Mouse (Mus musculus): Measurements from ENCODE around the gene 4930404N11Rik. TPM values are rescaled to one million over a fixed set of nuclear protein-coding genes. Genes with fewer than 3 reads are reported as not detected.

4930404N11Rik gene
- polyA plus RNA-seq, 1 experiment from 2014 or later, result 1.1 TPM

- Histone ChIP-seq H3K27ac (replicated peaks) (peak overlapping the region; percentile 39; the same call in 1 of the 2 replicates), H3K27me3 (replicated peaks) (no peaks in the 10 kb centered on the region), H3K4me2 (peak overlapping the region; percentile 66), H3K4me1 (peaks cover 47% of the 10 kb centered on the region), H3K36me3 (peaks cover 18% of the 10 kb centered on the region), H3K9ac (peak overlapping the region; percentile 52), H3K4me3 (0 out of 2 replicates have a peak overlapping the region, but pooled peaks have one; percentile 4), H3K9me3 (no peaks in the 10 kb centered on the region)
- WGBS, result 15% methylated on average over 9 of the region's 9 CpGs
- no peak for ATAC-seq (ENCODE audit: extremely low read depth, insufficient number of reproducible peaks, low FRiP score, low TSS enrichment)
Observed at GRCm38 (mm10) chr10:81351678-81352291, 13.8 kb downstream of the 4930404N11Rik start.

- peak within 1 kb of the TSS; percentile 88 for H3K27ac ChIP-seq (replicated peaks)
- ATAC-seq (ENCODE audit: extremely low read depth, insufficient number of reproducible peaks, low FRiP score, low TSS enrichment), result peak; percentile 91
- no peaks in the 10 kb centered on the region for H3K9me3 ChIP-seq
- H3K4me2 ChIP-seq, result peak within 1 kb of the TSS; percentile 92
- H3K9ac ChIP-seq, result peak within 1 kb of the TSS; percentile 97
- H3K4me1 ChIP-seq, result peaks cover 49% of the 10 kb centered on the region
- peaks cover 6% of the 10 kb centered on the region; the same call in 1 of the 2 replicates for H3K27me3 ChIP-seq (replicated peaks)
- H3K4me3 ChIP-seq, result peak within 1 kb of the TSS; percentile 86
- WGBS, result under 1% methylated on average over 54 of the region's 54 CpGs
- H3K36me3 ChIP-seq, result peaks cover 29% of the 10 kb centered on the region
Observed at GRCm38 (mm10) chr10:81350351-81351063, 15.1 kb downstream of the 4930404N11Rik start, which contains the start of gene Hmg20b. Hmg20b (minus strand) TSS chr10:81350480.

- no peak for ATAC-seq (ENCODE audit: extremely low read depth, insufficient number of reproducible peaks, low FRiP score, low TSS enrichment)
- Histone ChIP-seq H3K9me3 (no peaks in the 10 kb centered on the region), H3K4me2 (peak overlapping the region; percentile 92), H3K27me3 (replicated peaks) (peaks cover 11% of the 10 kb centered on the region), H3K9ac (peak overlapping the region; percentile 97), H3K36me3 (peaks cover 34% of the 10 kb centered on the region), H3K27ac (replicated peaks) (peak overlapping the region; percentile 88), H3K4me3 (peak overlapping the region; percentile 86), H3K4me1 (peaks cover 51% of the 10 kb centered on the region)
- WGBS, result 2% methylated on average over 29 of the region's 29 CpGs
Observed at GRCm38 (mm10) chr10:81349961-81350350, 15.7 kb downstream of the 4930404N11Rik start.

GRCm38 (mm10) chr10:81349146-81349545 lies 16.5 kb downstream of the 4930404N11Rik start:
- peak overlapping the region; percentile 92 for H3K4me2 ChIP-seq
- H3K9ac ChIP-seq, result peak overlapping the region; percentile 97
- WGBS, result 10% methylated on average over 12 of the region's 12 CpGs
- peak overlapping the region; percentile 88 for H3K27ac ChIP-seq (replicated peaks)
- H3K4me1 ChIP-seq, result peaks cover 57% of the 10 kb centered on the region
- H3K9me3 ChIP-seq, result no peaks in the 10 kb centered on the region
- peaks cover 18% of the 10 kb centered on the region for H3K27me3 ChIP-seq (replicated peaks)
- peak overlapping the region; percentile 86 for H3K4me3 ChIP-seq
- H3K36me3 ChIP-seq, result peaks cover 34% of the 10 kb centered on the region
- ATAC-seq (ENCODE audit: extremely low read depth, insufficient number of reproducible peaks, low FRiP score, low TSS enrichment), result no peak

GRCm38 (mm10) chr10:81346453-81347067 lies 19.1 kb downstream of the 4930404N11Rik start:
- Histone ChIP-seq H3K27me3 (replicated peaks) (peaks cover 43% of the 10 kb centered on the region), H3K36me3 (peaks cover 34% of the 10 kb centered on the region), H3K9me3 (no peaks in the 10 kb centered on the region), H3K4me1 (peaks cover 63% of the 10 kb centered on the region), H3K4me2 (peak overlapping the region; percentile 66), H3K4me3 (peak overlapping the region; percentile 36), H3K9ac (peak overlapping the region; percentile 71), H3K27ac (replicated peaks) (peak overlapping the region; percentile 59; the same call in 1 of the 2 replicates)
- 12% methylated on average over 55 of the region's 55 CpGs for WGBS
- ATAC-seq (ENCODE audit: extremely low read depth, insufficient number of reproducible peaks, low FRiP score, low TSS enrichment), result no peak

GRCm38 (mm10) chr10:81345162-81345534 lies 20.5 kb downstream of the 4930404N11Rik start:
- Histone ChIP-seq H3K4me2 (no peak overlapping the region), H3K9ac (no peak overlapping the region; the same call in 1 of the 2 replicates)

GRCm38 (mm10) chr10:81344421-81345161 lies 21.0 kb downstream of the 4930404N11Rik start:
- ATAC-seq (ENCODE audit: extremely low read depth, insufficient number of reproducible peaks, low FRiP score, low TSS enrichment), result no peak
- Histone ChIP-seq H3K4me1 (peaks cover 65% of the 10 kb centered on the region), H3K9me3 (no peaks in the 10 kb centered on the region), H3K27me3 (replicated peaks) (peaks cover 50% of the 10 kb centered on the region), H3K9ac (peak overlapping the region; percentile 37; the same call in 1 of the 2 replicates), H3K4me2 (no peak overlapping the region), H3K4me3 (no peak overlapping the region), H3K27ac (replicated peaks) (no peak overlapping the region; the same call in 1 of the 2 replicates), H3K36me3 (peaks cover 34% of the 10 kb centered on the region)
- 32% methylated on average over 8 of the region's 8 CpGs for WGBS

More at GRCm38 (mm10) chr10:81345162-81345534, 20.5 kb downstream of the 4930404N11Rik start:
- Histone ChIP-seq H3K9me3 (no peaks in the 10 kb centered on the region), H3K4me1 (peaks cover 68% of the 10 kb centered on the region), H3K36me3 (peaks cover 34% of the 10 kb centered on the region), H3K27ac (replicated peaks) (no peak overlapping the region; the same call in 1 of the 2 replicates), H3K27me3 (replicated peaks) (peaks cover 50% of the 10 kb centered on the region), H3K4me3 (no peak overlapping the region)
- ATAC-seq (ENCODE audit: extremely low read depth, insufficient number of reproducible peaks, low FRiP score, low TSS enrichment), result no peak
- WGBS, result 77% methylated on average over 4 of the region's 4 CpGs

GRCm38 (mm10) chr10:81342686-81343505 lies 22.7 kb downstream of the 4930404N11Rik start, which contains the start of gene Gipc3:
Gipc3 (minus strand) TSS chr10:81343266.
- H3K27ac ChIP-seq (replicated peaks), result no peak within 1 kb of the TSS

GRCm38 (mm10) chr10:81341333-81341949 lies 24.2 kb downstream of the 4930404N11Rik start:
- H3K27ac ChIP-seq (replicated peaks), result no peak overlapping the region
- no peak overlapping the region for H3K9ac ChIP-seq
- peaks cover 41% of the 10 kb centered on the region for H3K4me1 ChIP-seq
- H3K4me2 ChIP-seq, result no peak overlapping the region
- H3K9me3 ChIP-seq, result no peaks in the 10 kb centered on the region
- WGBS, result 37% methylated on average over 16 of the region's 16 CpGs
- H3K27me3 ChIP-seq (replicated peaks), result peaks cover 69% of the 10 kb centered on the region
- no peak for ATAC-seq (ENCODE audit: extremely low read depth, insufficient number of reproducible peaks, low FRiP score, low TSS enrichment)
- peaks cover 14% of the 10 kb centered on the region for H3K36me3 ChIP-seq
- H3K4me3 ChIP-seq, result no peak overlapping the region

More at GRCm38 (mm10) chr10:81342686-81343505, 22.7 kb downstream of the 4930404N11Rik start, which contains the start of gene Gipc3:
- no peaks in the 10 kb centered on the region for H3K9me3 ChIP-seq
- ATAC-seq (ENCODE audit: extremely low read depth, insufficient number of reproducible peaks, low FRiP score, low TSS enrichment), result no peak
- H3K4me3 ChIP-seq, result peak within 1 kb of the TSS; percentile 61
- H3K4me1 ChIP-seq, result peaks cover 51% of the 10 kb centered on the region
- peaks cover 24% of the 10 kb centered on the region for H3K36me3 ChIP-seq
- H3K27me3 ChIP-seq (replicated peaks), result peaks cover 60% of the 10 kb centered on the region
- 4% methylated on average over 67 of the region's 67 CpGs for WGBS
- peak within 1 kb of the TSS; percentile 87 for H3K4me2 ChIP-seq
- peak within 1 kb of the TSS; percentile 83 for H3K9ac ChIP-seq

All from heart, embryonic 13.5 days (tissue).